Mouse (Mus musculus) kidney, postnatal 0 days (tissue): ENCODE data around the gene Pogz. TPM values are rescaled to one million over a fixed set of nuclear protein-coding genes. Genes with fewer than 3 reads are reported as not detected.
"Not testable (repeated sequence)": the region's sequence is repeated elsewhere in the genome, so short reads cannot be mapped to it uniquely, and the experiment has no call there.

ENCODE experiments used
- ATAC-seq: fragments of 200-750 bp; cut with Nextera tagmentation; replicated peaks from 2 replicates; pipeline ENCODE4 v1.8.0; 2017; ENCODE audit warnings: low read depth, moderate number of reproducible peaks, moderate TSS enrichment, moderate library complexity; ENCODE audit not compliant: low FRiP score
- DNase-seq: peaks from one replicate; pipeline ENCODE4 v3.0.0-alpha.2; 2016; ENCODE audit warnings: low spot score
- H3K27ac ChIP-seq: fragments of 300-500 bp; sonication (generic); 2 replicates; pipeline ENCODE4 v1.5.1; 2014; ENCODE audit warnings: mild to moderate bottlenecking
- H3K27me3 ChIP-seq: fragments of 300-500 bp; sonication (generic); 2 replicates; pipeline ENCODE4 v1.6.1; 2014; ENCODE audit warnings: low read length, mixed read lengths; ENCODE audit not compliant: insufficient read depth
- H3K36me3 ChIP-seq: fragments of 300-500 bp; sonication (generic); 2 replicates; pipeline ENCODE4 v1.6.1; 2014; ENCODE audit warnings: low read length, mixed read lengths; ENCODE audit not compliant: insufficient read depth
- H3K4me1 ChIP-seq: fragments of 300-500 bp; sonication (generic); replicated peaks from 2 replicates; pipeline ENCODE4 v1.6.1; 2014; ENCODE audit warnings: antibody characterized with exemption, low read length, mixed read lengths; ENCODE audit not compliant: insufficient read depth
- H3K4me2 ChIP-seq: fragments of 300-500 bp; sonication (generic); 2 replicates; pipeline ENCODE4 v1.6.1; 2014; ENCODE audit warnings: mild to moderate bottlenecking, low read length, moderate library complexity, mixed read lengths
- H3K4me3 ChIP-seq: fragments of 300-500 bp; sonication (generic); replicated peaks from 2 replicates; pipeline ENCODE4 v1.5.1; 2014; ENCODE audit warnings: low read depth, low read length
- H3K9ac ChIP-seq: fragments of 300-500 bp; sonication (generic); 2 replicates; pipeline ENCODE4 v1.6.1; 2014; ENCODE audit warnings: low read depth, low read length
- H3K9me3 ChIP-seq: fragments of 300-500 bp; sonication (generic); replicated peaks from 2 replicates; pipeline ENCODE4 v1.6.1; 2016; ENCODE audit warnings: low read length, inconsistent platforms, mixed read lengths
- CTCF ChIP-seq: IDR thresholded peaks from 2 replicates; pipeline ENCODE4 v1.5.1; 2016; ENCODE audit warnings: antibody characterized with exemption, low read depth, mild to moderate bottlenecking, moderate library complexity
- WGBS: fragments of 180-500 bp; shearing (Covaris S2); extraction: QIAGEN DNeasy Blood & Tissue Kit; methylation state at CpG from one replicate; pipeline ENCODE4 v1.1.7; 2014; 5-methylcytosine and 5-hydroxymethylcytosine counted together
- polyA plus RNA-seq: library from polyadenylated mRNA; unstranded; fragments of >200 nt; fragmentation: Nextera tagmentation; extraction: Ambion mirVana; gene quantifications from 2 replicates; pipeline ENCODE4 v1.2.1, GENCODE M21; 2015

Gene Pogz
- polyA plus RNA-seq, 1 experiment from 2014 or later = 14.6 TPM

GRCm38 (mm10) chr3:94915903-94916741 lies 78.8 kb downstream of the Pogz start:
- 65% methylated on average over 7 of the region's 7 CpGs for WGBS
- H3K4me3 ChIP-seq = no peak overlapping the region
- H3K9ac ChIP-seq = no peak overlapping the region
- H3K4me2 ChIP-seq = no peak overlapping the region
- peaks cover 4% of the 10 kb centered on the region; the same call in 1 of the 2 replicates for H3K4me1 ChIP-seq
- ATAC-seq = no peak
- H3K9me3 ChIP-seq = no peaks in the 10 kb centered on the region
- H3K36me3 ChIP-seq = no peaks in the 10 kb centered on the region
- no peaks in the 10 kb centered on the region for H3K27me3 ChIP-seq
- DNase-seq = no peak
- peak overlapping the region; percentile 37; the same call in 1 of the 2 replicates for H3K27ac ChIP-seq
- TF ChIP-seq CTCF = no peak

- Histone ChIP-seq H3K27ac (peak overlapping the region; percentile 77), H3K4me3 (no peak overlapping the region), H3K9me3 (no peaks in the 10 kb centered on the region), H3K4me1 (peaks cover 4% of the 10 kb centered on the region; the same call in 1 of the 2 replicates), H3K9ac (no peak overlapping the region), H3K4me2 (no peak overlapping the region), H3K36me3 (no peaks in the 10 kb centered on the region), H3K27me3 (no peaks in the 10 kb centered on the region)
- DNase-seq (peak; percentile 84), ATAC-seq (peak; percentile 94)
- 41% methylated on average over 14 of the region's 14 CpGs for WGBS
- TF ChIP-seq CTCF = no peak
These were observed 80.5 kb downstream of the Pogz start for GRCm38 (mm10) chr3:94917816-94918361.

GRCm38 (mm10) chr3:94918845-94919244 lies 81.5 kb downstream of the Pogz start:
- Histone ChIP-seq H3K4me3 (no peak overlapping the region), H3K9me3 (no peaks in the 10 kb centered on the region), H3K27ac (peak overlapping the region; percentile 77), H3K36me3 (no peaks in the 10 kb centered on the region), H3K4me2 (no peak overlapping the region), H3K4me1 (peaks cover 4% of the 10 kb centered on the region; the same call in 1 of the 2 replicates), H3K9ac (no peak overlapping the region), H3K27me3 (no peaks in the 10 kb centered on the region)
- 55% methylated on average over 4 of the region's 4 CpGs for WGBS
- TF ChIP-seq CTCF = no peak
- ATAC-seq (no peak), DNase-seq (no peak)

- TF ChIP-seq CTCF = no peak
- H3K4me2 ChIP-seq = no peak overlapping the region
- H3K4me1 ChIP-seq = peaks cover 4% of the 10 kb centered on the region; the same call in 1 of the 2 replicates
- H3K9ac ChIP-seq = no peak overlapping the region
- WGBS = 40% methylated on average over 3 of the region's 3 CpGs
- H3K27me3 ChIP-seq = no peaks in the 10 kb centered on the region
- H3K4me3 ChIP-seq = no peak overlapping the region
- H3K27ac ChIP-seq = no peak overlapping the region
- peak; percentile 22 for DNase-seq
- H3K36me3 ChIP-seq = no peaks in the 10 kb centered on the region
- H3K9me3 ChIP-seq = no peaks in the 10 kb centered on the region
- ATAC-seq = no peak
These were observed 83.7 kb downstream of the Pogz start for GRCm38 (mm10) chr3:94921104-94921503.

GRCm38 (mm10) chr3:94922333-94922732 lies 85.0 kb downstream of the Pogz start:
- Histone ChIP-seq H3K9ac (no peak overlapping the region), H3K4me1 (peaks cover 3% of the 10 kb centered on the region; the same call in 1 of the 2 replicates), H3K36me3 (no peaks in the 10 kb centered on the region), H3K27me3 (no peaks in the 10 kb centered on the region), H3K9me3 (no peaks in the 10 kb centered on the region), H3K4me2 (no peak overlapping the region), H3K4me3 (no peak overlapping the region), H3K27ac (no peak overlapping the region)
- DNase-seq (no peak), ATAC-seq (no peak)
- 20% methylated on average over 3 of the region's 3 CpGs for WGBS
- no peak for TF ChIP-seq CTCF

GRCm38 (mm10) chr3:94924688-94925087 lies 87.3 kb downstream of the Pogz start:
- Histone ChIP-seq H3K9ac (no peak overlapping the region), H3K27ac (no peak overlapping the region), H3K27me3 (no peaks in the 10 kb centered on the region), H3K4me1 (no peaks in the 10 kb centered on the region; the same call in 1 of the 2 replicates), H3K36me3 (no peaks in the 10 kb centered on the region), H3K4me3 (no peak overlapping the region), H3K4me2 (no peak overlapping the region), H3K9me3 (no peaks in the 10 kb centered on the region)
- WGBS = 27% methylated on average over 8 of the region's 8 CpGs
- DNase-seq (no peak), ATAC-seq (no peak)
- TF ChIP-seq CTCF = no peak

GRCm38 (mm10) chr3:94926301-94926736 lies 89.0 kb downstream of the Pogz start:
- H3K36me3 ChIP-seq, H3K4me2 ChIP-seq, H3K27ac ChIP-seq, H3K9ac ChIP-seq, H3K4me3 ChIP-seq, H3K9me3 ChIP-seq, DNase-seq, H3K27me3 ChIP-seq, ATAC-seq, H3K4me1 ChIP-seq: not testable (repeated sequence)
- WGBS = 46% methylated on average over 4 of the region's 4 CpGs

- H3K4me3 ChIP-seq, H3K4me1 ChIP-seq, H3K9me3 ChIP-seq, H3K27me3 ChIP-seq, DNase-seq, H3K27ac ChIP-seq, H3K9ac ChIP-seq, ATAC-seq, H3K36me3 ChIP-seq, H3K4me2 ChIP-seq: not testable (repeated sequence)
- 75% methylated on average over 3 of the region's 4 CpGs for WGBS
These were observed 91.6 kb downstream of the Pogz start for GRCm38 (mm10) chr3:94928979-94929378.
